Mouse (Mus musculus): ENCODE results near the gene Cd4. TPM values are rescaled to one million over a fixed set of nuclear protein-coding genes. Genes with fewer than 3 reads are reported as not detected.

The Cd4 gene
- total RNA-seq, 4 experiments from 2014 or later: 0.19 to 0.54 (median 0.25) TPM

- DNase-seq (ENCODE audit: low spot score): no peak
Observed at GRCm38 (mm10) chr6:124885956-124886381, 2.1 kb downstream of the Cd4 start.

DNA sequence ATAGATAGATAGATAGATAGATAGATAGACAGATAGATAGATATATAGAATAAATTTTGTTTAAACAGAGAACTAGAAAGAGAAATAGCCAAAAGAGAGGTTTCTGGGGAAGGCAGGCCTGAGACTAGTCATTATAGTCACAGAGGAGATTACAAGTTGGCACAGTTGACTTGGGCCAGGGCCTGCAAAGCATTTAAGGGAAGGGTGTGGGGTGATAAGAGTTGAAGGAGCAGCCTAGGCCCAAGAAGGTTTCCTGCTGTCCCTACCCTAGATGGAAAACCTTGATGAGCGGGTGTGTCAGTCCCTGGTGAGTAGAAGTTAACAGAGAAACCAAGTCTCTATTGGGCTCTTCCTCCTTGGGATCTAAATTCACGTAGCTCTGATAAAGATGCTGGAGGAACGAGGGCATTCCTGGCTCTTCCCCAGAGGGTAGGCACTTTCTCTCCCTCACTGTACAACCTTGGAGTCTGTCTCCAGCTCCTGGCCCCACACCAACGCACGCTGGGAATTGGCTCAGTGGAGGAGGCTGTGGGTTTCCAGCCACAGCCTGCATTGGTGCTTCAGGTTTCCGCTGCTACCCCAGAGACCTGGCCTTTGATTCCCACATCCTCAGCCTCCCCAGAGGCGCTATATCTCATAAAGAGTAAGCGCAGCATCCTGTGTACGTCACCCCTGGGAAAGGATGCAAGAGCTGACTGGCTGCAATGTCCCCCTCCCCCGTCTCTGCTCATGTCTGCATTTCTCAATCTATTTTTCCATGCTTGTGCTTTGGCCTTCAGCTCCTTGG, 3.1 kb downstream of the Cd4 start:
- DNase-seq (ENCODE audit: low spot score): peak; percentile 33

- DNase-seq (ENCODE audit: low spot score): no peak
Observed at GRCm38 (mm10) chr6:124883351-124883750, 4.7 kb downstream of the Cd4 start.

- DNase-seq (ENCODE audit: low spot score): no peak
Observed at GRCm38 (mm10) chr6:124881821-124882220, 6.2 kb downstream of the Cd4 start.

DNA sequence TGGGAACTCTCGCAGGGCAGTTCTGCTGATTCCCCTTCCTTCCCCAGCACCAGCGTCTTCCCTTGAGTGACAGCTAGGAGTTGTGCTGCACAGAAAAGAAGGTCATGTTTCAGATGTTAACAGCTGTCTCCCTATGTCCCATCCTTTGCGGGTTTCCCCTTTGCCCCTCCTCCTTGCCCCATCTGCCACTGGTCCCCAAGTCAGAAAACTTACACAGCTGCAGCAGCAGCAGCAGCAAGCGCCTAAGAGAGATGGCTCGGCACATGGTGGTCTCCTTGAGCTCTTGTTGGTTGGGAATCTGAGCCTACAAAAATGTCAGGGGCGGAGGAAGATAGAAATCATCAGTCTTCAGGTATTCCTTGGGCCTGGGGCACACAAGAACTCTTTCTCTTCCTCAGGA, 8.6 kb downstream of the Cd4 start:
- no peak for DNase-seq (ENCODE audit: low spot score)

DNA sequence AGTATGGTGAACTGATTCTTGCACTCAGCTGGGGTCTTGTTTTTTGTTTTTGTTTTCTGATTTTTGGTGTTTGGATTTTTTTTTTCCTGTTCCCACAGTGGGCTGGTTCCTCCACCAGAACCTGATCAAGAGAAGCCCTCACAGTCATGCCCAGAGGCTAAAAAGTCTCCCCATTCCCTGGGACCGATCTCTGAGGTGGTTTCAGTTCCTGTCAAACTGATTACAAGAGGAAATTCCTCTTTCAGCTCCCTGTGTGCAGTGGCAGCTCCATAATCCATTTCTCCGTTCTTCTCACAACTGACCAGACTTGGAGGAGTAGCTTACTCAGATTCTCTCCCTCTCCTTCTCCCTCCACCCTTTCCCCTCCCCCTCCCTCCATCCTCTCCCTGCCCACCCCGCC, 13.7 kb downstream of the Cd4 start:
- DNase-seq (ENCODE audit: low spot score): no peak

- no peak for DNase-seq (ENCODE audit: low spot score)
Observed at GRCm38 (mm10) chr6:124866560-124866959, 21.5 kb downstream of the Cd4 start.

DNA sequence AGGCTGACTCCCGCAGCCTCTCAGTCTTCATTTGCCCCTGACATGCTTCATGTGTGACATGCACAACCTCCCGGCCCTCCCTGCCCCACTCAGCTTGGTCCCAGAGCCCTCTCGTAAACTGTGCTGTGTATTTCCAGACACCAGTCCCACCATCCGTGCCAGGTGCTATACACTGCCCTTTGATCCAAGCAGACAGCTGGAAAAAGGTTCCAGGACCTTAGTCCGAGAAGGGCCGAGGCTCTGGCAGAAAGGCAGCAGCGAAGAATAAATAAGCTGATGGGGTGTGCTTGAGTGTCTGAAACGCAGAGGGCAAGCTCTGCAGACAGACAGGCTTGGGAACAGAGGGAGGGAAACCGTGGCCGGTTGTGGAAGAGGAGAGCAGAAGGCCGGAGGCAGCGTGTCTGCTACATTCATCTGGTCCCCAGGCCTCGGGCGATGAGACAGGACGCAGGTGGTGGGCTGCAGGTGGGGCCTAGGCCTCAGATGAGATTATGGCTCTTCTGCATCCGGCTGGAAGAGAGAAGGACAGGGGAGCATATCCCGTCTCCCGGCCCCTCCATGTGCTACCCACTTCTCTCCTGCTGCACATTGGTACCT, 22.2 kb downstream of the Cd4 start:
- no peak for DNase-seq (ENCODE audit: low spot score)

GRCm38 (mm10) chr6:124863658-124864298, 24.2 kb downstream of the Cd4 start, which contains the start of gene Gpr162:
Gene Gpr162, minus strand, starts transcription at chr6:124863983.
- DNase-seq (ENCODE audit: low spot score): no peak

GRCm38 (mm10) chr6:124863125-124863657, 24.8 kb downstream of the Cd4 start:
- DNase-seq (ENCODE audit: low spot score): no peak

- no peak for DNase-seq (ENCODE audit: low spot score)
Observed at GRCm38 (mm10) chr6:124862406-124863124, 25.5 kb downstream of the Cd4 start.

GRCm38 (mm10) chr6:124861802-124862201, 26.2 kb downstream of the Cd4 start:
- DNase-seq (ENCODE audit: low spot score): no peak

DNA sequence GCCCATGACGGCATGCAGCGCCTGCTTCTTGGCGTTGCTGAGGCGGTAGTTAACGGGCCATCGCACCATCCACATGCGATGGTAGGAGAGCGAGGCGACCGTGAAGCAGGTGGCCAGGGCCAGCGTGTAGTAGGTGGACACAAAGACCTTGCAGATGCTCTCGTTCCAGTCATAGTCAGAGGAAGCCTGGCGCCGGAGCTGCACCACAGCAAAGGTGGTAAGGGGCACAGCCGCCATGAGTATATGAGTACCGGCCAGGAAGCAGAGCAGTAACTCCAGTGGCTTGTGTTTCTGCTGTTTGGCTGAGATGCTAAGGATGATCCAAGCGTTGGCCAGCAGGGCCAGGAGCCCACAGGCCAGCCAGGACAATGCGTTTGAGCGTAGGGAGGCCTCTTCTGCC, 26.8 kb downstream of the Cd4 start:
- DNase-seq (ENCODE audit: low spot score): no peak

- DNase-seq (ENCODE audit: low spot score): no peak
Observed at GRCm38 (mm10) chr6:124860511-124860910, 27.5 kb downstream of the Cd4 start.

DNA sequence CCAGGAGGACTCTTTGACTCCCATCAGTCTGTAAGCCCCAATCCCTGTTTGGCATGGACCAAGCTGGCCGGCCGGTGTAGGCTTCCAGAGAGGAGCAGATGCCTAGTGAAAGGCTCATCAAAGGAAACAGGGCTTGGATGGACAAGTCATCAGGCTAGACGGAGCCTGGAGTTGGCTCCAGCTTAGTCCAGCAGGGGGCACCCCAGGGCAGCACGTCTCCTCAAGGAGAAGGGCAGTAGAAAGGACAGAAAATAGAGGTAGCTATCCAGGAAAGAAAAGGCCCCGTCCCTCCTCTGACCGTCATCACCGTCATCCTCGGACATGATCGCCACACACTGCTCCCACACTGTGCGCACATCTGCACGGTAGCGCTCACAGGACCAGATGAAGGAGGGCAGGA, 28.3 kb downstream of the Cd4 start:
- peak; percentile 85 for DNase-seq (ENCODE audit: low spot score)

GRCm38 (mm10) chr6:124858561-124859318, 29.3 kb downstream of the Cd4 start:
- DNase-seq (ENCODE audit: low spot score): no peak

GRCm38 (mm10) chr6:124857840-124858530, 30.0 kb downstream of the Cd4 start:
- DNase-seq (ENCODE audit: low spot score): no peak

DNA sequence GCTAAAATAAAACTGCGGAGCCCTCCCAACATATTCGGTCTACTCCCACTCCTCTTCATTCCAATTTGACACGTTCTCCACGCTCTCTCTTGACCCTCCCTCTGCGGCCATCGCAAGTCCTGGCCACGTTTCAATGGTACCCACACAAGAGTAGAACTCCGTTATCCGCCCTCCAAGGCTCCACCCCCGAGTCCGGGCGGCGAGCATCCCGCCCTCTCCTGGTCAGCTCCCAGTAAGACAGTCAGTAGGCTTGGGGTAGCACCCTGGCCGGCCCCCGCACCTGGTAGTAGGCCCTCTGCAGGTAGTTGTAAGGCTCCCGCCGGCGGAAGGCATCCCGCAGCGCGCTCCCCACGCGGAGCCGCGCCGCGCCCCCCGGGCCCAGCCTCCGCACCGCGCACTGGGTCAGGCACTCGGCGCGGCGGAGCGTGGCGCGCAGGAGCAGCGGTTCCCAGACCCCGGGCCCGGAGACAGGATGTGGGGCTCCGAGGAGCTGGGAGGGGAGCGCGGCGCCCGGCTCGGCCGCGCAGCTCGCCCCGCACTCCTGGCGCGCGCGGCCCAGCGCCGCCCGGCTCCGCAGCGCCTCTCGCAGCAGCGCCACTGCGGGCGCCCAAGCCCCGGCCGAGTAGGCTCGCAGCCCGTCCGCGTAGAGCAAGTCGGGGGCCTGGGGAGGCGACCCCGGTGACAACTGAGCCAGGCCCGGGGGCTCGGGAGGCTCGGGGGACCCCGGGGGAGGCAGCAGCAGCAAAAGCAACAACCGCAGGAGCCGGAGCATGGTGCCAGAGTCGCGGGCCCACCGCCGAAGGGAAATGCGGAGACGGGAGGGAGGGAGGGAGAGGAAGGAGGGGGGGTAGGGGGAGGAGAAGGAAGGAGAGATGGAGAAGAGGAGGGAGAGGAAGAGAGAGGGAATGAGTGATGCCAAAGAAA, 30.8 kb downstream of the Cd4 start, which contains the start of gene P3h3:
Gene P3h3 (minus strand): TSS at position 837 of the 924 bp plus-strand sequence.
- DNase-seq (ENCODE audit: low spot score): peak; percentile 74

DNA sequence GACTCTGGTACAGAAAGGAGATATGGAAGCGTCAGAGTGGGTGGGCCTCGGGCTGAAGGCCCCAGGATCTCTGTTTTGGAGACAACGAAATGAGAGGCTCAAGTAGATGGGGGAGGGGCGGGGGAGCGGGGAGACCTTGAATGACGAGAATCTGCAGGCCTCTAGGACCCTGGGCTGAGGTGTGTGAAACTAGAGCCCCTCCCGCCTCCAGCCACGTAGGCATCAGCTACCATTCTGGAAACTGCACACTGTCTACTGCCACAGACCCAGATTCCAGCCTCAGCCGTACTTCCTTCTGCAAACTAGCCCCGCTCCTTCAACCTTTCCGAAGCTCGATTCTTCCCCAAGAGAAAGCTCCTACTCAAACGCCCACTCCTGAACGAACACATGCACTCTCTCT, 31.7 kb downstream of the Cd4 start:
- DNase-seq (ENCODE audit: low spot score): no peak
